Mouse (Mus musculus) embryonic facial prominence, embryonic 14.5 days (tissue): ENCODE data around the gene Ldb1. TPM values are rescaled to one million over a fixed set of nuclear protein-coding genes. Genes with fewer than 3 reads are reported as not detected.

Experiments used
- ATAC-seq: fragments of 200-750 bp; cut with Nextera tagmentation; 2 replicates; pipeline ENCODE4 v1.8.0; 2017; ENCODE audit warnings: low read depth, moderate number of reproducible peaks, moderate TSS enrichment
- DNase-seq: peaks from one replicate; pipeline ENCODE4 v3.0.0-alpha.2; 2015; ENCODE audit warnings: low spot score
- H3K27ac ChIP-seq: fragments of 300-500 bp; sonication (generic); replicated peaks from 2 replicates; pipeline ENCODE4 v1.5.1; 2014; ENCODE audit warnings: low read depth, mild to moderate bottlenecking, low read length, moderate library complexity
- H3K27me3 ChIP-seq: fragments of 300-500 bp; sonication (generic); replicated peaks from 2 replicates; pipeline ENCODE4 v1.6.1; 2014; ENCODE audit warnings: low read length; ENCODE audit not compliant: control insufficient read depth, insufficient read depth
- H3K36me3 ChIP-seq: fragments of 300-500 bp; sonication (generic); 2 replicates; pipeline ENCODE4 v1.6.1; 2014; ENCODE audit warnings: low read length, mixed read lengths; ENCODE audit not compliant: control insufficient read depth, insufficient read depth
- H3K4me1 ChIP-seq: fragments of 300-500 bp; sonication (generic); 2 replicates; pipeline ENCODE4 v1.6.1; 2014; ENCODE audit warnings: antibody characterized with exemption, low read length; ENCODE audit not compliant: control insufficient read depth, insufficient read depth
- H3K4me2 ChIP-seq: fragments of 300-500 bp; sonication (generic); 2 replicates; pipeline ENCODE4 v1.6.1; 2014; ENCODE audit warnings: low read depth, mild to moderate bottlenecking, low read length, moderate library complexity, mixed read lengths
- H3K4me3 ChIP-seq: fragments of 300-500 bp; sonication (generic); 2 replicates; pipeline ENCODE4 v1.5.1; 2014; ENCODE audit warnings: low read depth, mild to moderate bottlenecking, low read length
- H3K9ac ChIP-seq: fragments of 300-500 bp; sonication (generic); 2 replicates; pipeline ENCODE4 v1.6.1; 2014; ENCODE audit warnings: low read depth, mild to moderate bottlenecking, low read length, moderate library complexity, mixed read lengths
- H3K9me3 ChIP-seq: fragments of 300-500 bp; sonication (generic); 2 replicates; pipeline ENCODE4 v1.6.1; 2016; ENCODE audit warnings: low read length; ENCODE audit not compliant: control insufficient read depth
- WGBS: fragments of 180-500 bp; shearing (Covaris S2); extraction: QIAGEN DNeasy Blood & Tissue Kit; methylation state at CpG from one replicate; pipeline ENCODE4 v1.1.7; 2014; 5-methylcytosine and 5-hydroxymethylcytosine counted together
- polyA plus RNA-seq: library from polyadenylated mRNA; unstranded; fragments of >200 nt; fragmentation: Nextera tagmentation; extraction: Ambion mirVana; gene quantifications from 2 replicates; pipeline ENCODE4 v1.2.1, GENCODE M21; 2014

The Ldb1 gene
- polyA plus RNA-seq, 1 experiment from 2014 or later = 80.6 TPM

DNA sequence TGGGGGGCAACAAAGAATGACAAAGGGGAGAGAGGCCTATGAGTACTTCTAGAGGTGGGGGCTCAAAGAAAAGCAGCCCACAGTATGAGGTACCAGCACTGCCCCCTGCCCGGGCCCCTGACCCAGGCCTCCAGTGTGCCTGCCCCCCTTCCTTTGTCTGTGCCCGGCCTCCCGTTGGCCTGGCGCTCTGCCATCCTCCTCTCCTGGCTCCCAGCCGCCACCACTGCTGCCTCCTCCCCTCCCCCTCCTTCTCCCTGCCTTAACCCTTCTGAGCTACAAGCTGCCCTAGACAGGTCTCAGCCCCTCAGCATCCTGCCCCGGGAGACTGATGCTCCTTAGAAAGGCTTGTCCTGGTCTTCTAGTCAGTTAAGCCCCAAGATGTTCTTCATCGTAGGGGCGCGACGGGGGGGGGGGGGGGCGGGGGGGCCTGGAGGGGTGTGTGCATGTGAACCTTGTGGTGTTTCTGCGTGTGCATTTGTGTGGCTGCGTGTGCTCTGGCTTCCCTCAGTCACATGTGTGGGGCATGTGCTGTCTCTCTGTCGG is 3.0 kb downstream of the Ldb1 start:
- Histone ChIP-seq H3K4me2 (peak overlapping the region; percentile 87), H3K36me3 (no peaks in the 10 kb centered on the region), H3K27me3 (no peaks in the 10 kb centered on the region), H3K9ac (peak overlapping the region; percentile 49), H3K9me3 (no peaks in the 10 kb centered on the region), H3K27ac (peak overlapping the region; percentile 99), H3K4me1 (peaks cover 57% of the 10 kb centered on the region), H3K4me3 (peak overlapping the region; percentile 98)
- ATAC-seq (peak; percentile 24), DNase-seq (peak; percentile 93)
- WGBS = 4% methylated on average over 9 of the region's 14 CpGs

- WGBS = 9% methylated on average over 7 of the region's 7 CpGs
- H3K4me2 ChIP-seq = peak overlapping the region; percentile 87
- peak overlapping the region; percentile 49 for H3K9ac ChIP-seq
- peak overlapping the region; percentile 99 for H3K27ac ChIP-seq
- H3K4me3 ChIP-seq = peak overlapping the region; percentile 98
- no peaks in the 10 kb centered on the region for H3K9me3 ChIP-seq
- H3K36me3 ChIP-seq = peaks cover 5% of the 10 kb centered on the region; the same call in 1 of the 2 replicates
- H3K27me3 ChIP-seq = no peaks in the 10 kb centered on the region
- no peak for ATAC-seq
- H3K4me1 ChIP-seq = peaks cover 57% of the 10 kb centered on the region
- peak; percentile 19 for DNase-seq
Measured at GRCm38 (mm10) chr19:46041299-46041932, 3.6 kb downstream of the Ldb1 start.

DNA sequence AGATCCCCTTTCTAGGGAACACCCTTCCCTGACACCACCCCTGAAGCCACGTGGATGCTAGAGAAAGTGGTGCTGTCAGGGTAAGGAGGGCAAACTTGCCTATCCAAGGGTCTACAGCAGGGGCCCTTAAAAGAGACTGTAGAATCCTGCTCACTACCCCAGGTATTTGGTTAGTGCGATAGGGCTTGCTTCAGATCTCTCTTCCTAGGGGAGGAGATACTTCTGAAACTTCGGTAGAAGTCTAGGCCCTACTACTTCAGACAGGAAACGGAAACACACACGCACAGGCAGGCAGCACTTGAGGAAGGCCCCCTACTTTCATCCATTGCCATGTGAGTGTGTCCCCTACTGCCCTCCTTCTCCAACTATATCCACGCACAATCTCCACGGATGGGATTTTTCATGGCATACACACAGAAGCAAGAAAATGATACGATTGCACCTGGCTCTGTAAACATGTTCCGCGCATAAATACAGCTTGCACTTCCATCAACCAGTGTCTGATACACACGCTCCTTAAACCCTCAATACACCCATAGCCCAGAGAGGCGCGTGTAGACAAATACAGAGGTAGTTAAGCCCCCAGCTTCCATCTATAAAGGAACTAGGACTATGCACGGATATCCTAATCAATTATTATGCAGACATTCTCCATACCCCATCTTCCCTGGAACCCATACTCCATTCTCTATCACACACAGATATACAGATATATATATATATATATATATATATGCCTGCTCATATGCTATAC is 4.7 kb downstream of the Ldb1 start:
- peak overlapping the region; percentile 87 for H3K4me2 ChIP-seq
- H3K4me3 ChIP-seq = peak overlapping the region; percentile 84
- DNase-seq (no peak), ATAC-seq (no peak)
- peaks cover 48% of the 10 kb centered on the region for H3K4me1 ChIP-seq
- H3K27me3 ChIP-seq = no peaks in the 10 kb centered on the region
- WGBS = 33% methylated on average over 14 of the region's 14 CpGs
- H3K9ac ChIP-seq = peak overlapping the region; percentile 92
- H3K9me3 ChIP-seq = no peaks in the 10 kb centered on the region
- H3K27ac ChIP-seq = peak overlapping the region; percentile 99
- peaks cover 15% of the 10 kb centered on the region for H3K36me3 ChIP-seq

GRCm38 (mm10) chr19:46039478-46039877 is 5.5 kb downstream of the Ldb1 start:
- H3K4me3 ChIP-seq = peak overlapping the region; percentile 84
- H3K4me2 ChIP-seq = peak overlapping the region; percentile 87
- peaks cover 48% of the 10 kb centered on the region for H3K4me1 ChIP-seq
- no peaks in the 10 kb centered on the region for H3K27me3 ChIP-seq
- H3K9ac ChIP-seq = peak overlapping the region; percentile 92
- peak; percentile 78 for ATAC-seq
- no peaks in the 10 kb centered on the region for H3K9me3 ChIP-seq
- peak; percentile 97 for DNase-seq
- H3K27ac ChIP-seq = peak overlapping the region; percentile 99
- peaks cover 24% of the 10 kb centered on the region for H3K36me3 ChIP-seq
- 1% methylated on average over 18 of the region's 30 CpGs for WGBS

DNA sequence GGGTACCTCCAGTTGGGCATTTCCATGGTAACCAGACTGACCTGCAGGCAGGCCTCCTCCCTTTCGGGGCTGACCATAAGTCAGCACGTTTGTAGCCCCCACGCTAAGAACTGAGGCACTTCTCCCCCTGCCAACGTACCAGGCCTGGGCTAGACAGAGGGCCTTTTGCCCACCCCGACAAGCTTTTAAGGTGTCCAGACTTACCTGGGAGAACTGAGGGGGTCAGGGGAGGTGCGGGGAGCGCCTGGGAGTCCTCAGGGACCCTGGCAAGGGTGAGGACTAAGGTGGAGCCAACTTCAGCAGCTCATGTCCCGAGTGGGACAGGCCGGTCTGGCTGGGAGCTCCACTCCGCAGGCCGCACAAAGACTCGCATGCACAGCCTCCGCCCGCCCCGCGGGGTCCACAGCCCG is 6.2 kb downstream of the Ldb1 start:
- peak overlapping the region; percentile 92 for H3K9ac ChIP-seq
- peak overlapping the region; percentile 99 for H3K27ac ChIP-seq
- peak overlapping the region; percentile 87 for H3K4me2 ChIP-seq
- DNase-seq (peak; percentile 24), ATAC-seq (no peak)
- H3K36me3 ChIP-seq = peaks cover 30% of the 10 kb centered on the region
- 0% methylated on average over 5 of the region's 17 CpGs for WGBS
- peak overlapping the region; percentile 84 for H3K4me3 ChIP-seq
- H3K4me1 ChIP-seq = peaks cover 45% of the 10 kb centered on the region
- H3K27me3 ChIP-seq = no peaks in the 10 kb centered on the region
- H3K9me3 ChIP-seq = no peaks in the 10 kb centered on the region

- peak overlapping the region; percentile 99 for H3K27ac ChIP-seq
- H3K4me3 ChIP-seq = peak overlapping the region; percentile 84
- WGBS = 4% methylated on average over 12 of the region's 13 CpGs
- ATAC-seq (peak; percentile 15; the same call in 1 of the 2 replicates), DNase-seq (peak; percentile 73)
- H3K4me1 ChIP-seq = peaks cover 38% of the 10 kb centered on the region
- H3K9ac ChIP-seq = peak overlapping the region; percentile 92
- H3K27me3 ChIP-seq = no peaks in the 10 kb centered on the region
- H3K36me3 ChIP-seq = peaks cover 37% of the 10 kb centered on the region
- peak overlapping the region; percentile 87 for H3K4me2 ChIP-seq
- no peaks in the 10 kb centered on the region for H3K9me3 ChIP-seq
Measured at GRCm38 (mm10) chr19:46037925-46038850, 6.8 kb downstream of the Ldb1 start.

GRCm38 (mm10) chr19:46037243-46037924 is 7.6 kb downstream of the Ldb1 start:
- Histone ChIP-seq H3K9ac (peak overlapping the region; percentile 92), H3K36me3 (peaks cover 45% of the 10 kb centered on the region), H3K4me1 (peaks cover 30% of the 10 kb centered on the region), H3K4me2 (peak overlapping the region; percentile 87), H3K4me3 (peak overlapping the region; percentile 84), H3K27ac (peak overlapping the region; percentile 99), H3K27me3 (no peaks in the 10 kb centered on the region), H3K9me3 (no peaks in the 10 kb centered on the region)
- WGBS = 18% methylated on average over 6 of the region's 6 CpGs
- ATAC-seq = no peak
- peak; percentile 74 for DNase-seq
